Mouse (Mus musculus) E14TG2a.4 (cell line): ENCODE data around the gene Cabp2.

Experiments
- CTCF ChIP-seq: conservative IDR thresholded peaks from 2 replicates; pipeline ENCODE4 v1.5.1; 2014; ENCODE audit warnings: low read length
- NANOG ChIP-seq: IDR thresholded peaks from 2 replicates; pipeline ENCODE4 v1.6.1; 2014; ENCODE audit warnings: borderline replicate concordance, low read length, mixed read lengths
- POU5F1 ChIP-seq: IDR thresholded peaks from 2 replicates; pipeline ENCODE4 v1.6.1; 2014; ENCODE audit warnings: low read length, borderline replicate concordance

- TF ChIP-seq NANOG = no peak
- no peak for TF ChIP-seq CTCF
- TF ChIP-seq POU5F1 = no peak
Measured at GRCm38 (mm10) chr19:4134354-4134753, 53.0 kb downstream of the Cabp2 start.
